Mouse (Mus musculus) midbrain, postnatal 0 days (tissue): ENCODE results near the gene Slc25a42. TPM values are rescaled to one million over a fixed set of nuclear protein-coding genes. Genes with fewer than 3 reads are reported as not detected.

Source experiments
- ATAC-seq: fragments of 200-750 bp; cut with Nextera tagmentation; 2 replicates; pipeline ENCODE4 v1.8.0; 2017; ENCODE audit warnings: moderate number of reproducible peaks, mild to moderate bottlenecking, moderate TSS enrichment, moderate library complexity; ENCODE audit not compliant: low FRiP score
- DNase-seq: peaks from one replicate; pipeline ENCODE4 v3.0.0-alpha.2; 2015; ENCODE audit warnings: low spot score
- H3K27ac ChIP-seq: fragments of 300-500 bp; sonication (generic); 2 replicates; pipeline ENCODE4 v1.5.1; 2014; ENCODE audit warnings: low read depth, mild to moderate bottlenecking, low read length, mixed read lengths
- H3K27me3 ChIP-seq: fragments of 300-500 bp; sonication (generic); 2 replicates; pipeline ENCODE4 v1.6.1; 2014; ENCODE audit warnings: low read length, control low read depth, mixed read lengths; ENCODE audit not compliant: insufficient read depth
- H3K36me3 ChIP-seq: fragments of 300-500 bp; sonication (generic); 2 replicates; pipeline ENCODE4 v1.6.1; 2014; ENCODE audit warnings: low read length, control low read depth, mixed read lengths; ENCODE audit not compliant: insufficient read depth
- H3K4me1 ChIP-seq: fragments of 300-500 bp; sonication (generic); 2 replicates; pipeline ENCODE4 v1.6.1; 2014; ENCODE audit warnings: mild to moderate bottlenecking, control low read depth, antibody characterized with exemption, low read length, mixed read lengths; ENCODE audit not compliant: insufficient read depth
- H3K4me2 ChIP-seq: fragments of 300-500 bp; sonication (generic); 2 replicates; pipeline ENCODE4 v1.6.1; 2014; ENCODE audit warnings: low read depth, mild to moderate bottlenecking, low read length, mixed read lengths; ENCODE audit not compliant: poor library complexity, severe bottlenecking
- H3K4me3 ChIP-seq: fragments of 300-500 bp; sonication (generic); 2 replicates; pipeline ENCODE4 v1.5.1; 2014; ENCODE audit warnings: low read depth, mild to moderate bottlenecking, low read length, moderate library complexity
- H3K9ac ChIP-seq: fragments of 300-500 bp; sonication (generic); replicated peaks from 2 replicates; pipeline ENCODE4 v1.6.1; 2014; ENCODE audit warnings: mild to moderate bottlenecking, low read length, moderate library complexity, mixed read lengths; ENCODE audit not compliant: poor library complexity, severe bottlenecking
- H3K9me3 ChIP-seq: fragments of 300-500 bp; sonication (generic); 2 replicates; pipeline ENCODE4 v1.6.1; 2016; ENCODE audit warnings: low read length, control low read depth
- CTCF ChIP-seq: IDR thresholded peaks from 2 replicates; pipeline ENCODE4 v1.5.1; 2016; ENCODE audit warnings: antibody characterized with exemption, mild to moderate bottlenecking
- WGBS: fragments of 180-500 bp; shearing (Covaris S2); extraction: QIAGEN DNeasy Blood & Tissue Kit; methylation state at CpG from one replicate; pipeline ENCODE4 v1.1.7; 2014; 5-methylcytosine and 5-hydroxymethylcytosine counted together
- polyA plus RNA-seq: library from polyadenylated mRNA; unstranded; fragments of >200 nt; fragmentation: Nextera tagmentation; extraction: Ambion mirVana; gene quantifications from 2 replicates; pipeline ENCODE4 v1.2.1, GENCODE M21; 2015
- total RNA-seq: library from RNA; depleted of rRNA; stranded (reverse); fragments of >200 nt; gene quantifications from 2 replicates; pipeline ENCODE4 v1.2.3, GENCODE M21; 2014

Slc25a42 gene
- total and polyA plus RNA-seq, 2 experiments from 2014 or later: 9.3 to 15.1 TPM

DNA sequence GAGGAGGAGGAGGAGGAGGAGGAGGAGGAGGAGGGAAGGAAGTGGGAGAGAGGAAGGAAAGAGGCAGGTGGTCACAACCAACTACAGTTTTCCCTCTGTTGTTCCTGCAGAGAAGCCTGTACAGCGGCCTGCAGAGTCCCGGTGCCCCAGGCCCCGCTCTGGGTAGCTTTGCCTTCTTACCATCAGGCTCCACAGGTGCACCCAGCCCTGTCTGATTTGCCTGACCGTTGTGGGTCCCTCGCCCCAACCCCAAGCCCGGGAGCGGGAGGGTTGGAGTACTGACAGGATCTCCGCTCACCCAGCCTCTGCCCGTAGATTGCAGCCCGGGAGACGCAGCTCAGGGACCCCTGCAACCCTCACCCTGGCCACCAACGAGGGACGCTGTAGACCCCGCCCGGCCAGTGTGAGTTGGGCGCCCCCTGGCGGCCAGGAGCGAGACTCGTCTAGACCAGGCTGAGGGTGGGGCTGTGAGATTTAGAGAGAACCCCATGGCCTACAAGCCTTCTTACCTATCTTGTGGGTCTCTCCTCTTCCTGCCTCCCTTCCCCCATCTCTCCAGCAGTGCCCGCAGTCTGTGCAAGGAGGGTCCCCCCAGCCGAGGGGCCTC, 45.5 kb downstream of the Slc25a42 start:
- Histone ChIP-seq H3K36me3 (no peaks in the 10 kb centered on the region), H3K4me1 (peaks cover 4% of the 10 kb centered on the region; the same call in 1 of the 2 replicates), H3K9ac (peak overlapping the region; percentile 33; the same call in 1 of the 2 replicates), H3K27ac (no peak overlapping the region), H3K4me2 (peak overlapping the region; percentile 50), H3K27me3 (peaks cover 9% of the 10 kb centered on the region; the same call in 1 of the 2 replicates), H3K4me3 (peak overlapping the region; percentile 23), H3K9me3 (no peaks in the 10 kb centered on the region)
- peak; percentile 86 for ATAC-seq
- TF ChIP-seq CTCF: peak; percentile 94
- peak; percentile 73 for DNase-seq
- 4% methylated on average over 21 of the region's 21 CpGs for WGBS

DNA sequence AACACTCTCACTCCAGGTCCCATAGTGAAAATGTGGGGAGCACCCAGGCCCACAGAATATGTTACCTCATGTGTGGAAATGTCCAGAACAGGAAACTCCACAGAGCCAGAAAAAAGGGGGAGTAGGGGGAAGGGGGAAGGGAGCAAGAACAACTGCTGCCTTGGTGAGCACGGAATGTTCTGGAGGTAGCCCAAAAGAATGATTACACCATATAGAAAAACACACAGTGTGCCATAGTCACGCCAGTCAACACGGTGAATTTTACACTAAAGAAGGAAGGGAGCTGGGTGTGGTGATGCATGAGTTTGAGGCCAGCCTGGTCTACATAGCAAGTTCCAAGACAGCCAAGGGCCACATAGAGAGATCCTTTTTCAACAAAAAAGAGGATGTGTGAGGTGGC, 48.8 kb downstream of the Slc25a42 start:
- H3K4me1 ChIP-seq: peaks cover 4% of the 10 kb centered on the region; the same call in 1 of the 2 replicates
- no peak for TF ChIP-seq CTCF
- no peak overlapping the region for H3K4me2 ChIP-seq
- no peaks in the 10 kb centered on the region for H3K36me3 ChIP-seq
- H3K9me3 ChIP-seq: no peaks in the 10 kb centered on the region
- H3K27me3 ChIP-seq: peaks cover 9% of the 10 kb centered on the region; the same call in 1 of the 2 replicates
- 89% methylated on average over 3 of the region's 3 CpGs for WGBS
- H3K4me3 ChIP-seq: no peak overlapping the region
- no peak for ATAC-seq
- H3K9ac ChIP-seq: no peak overlapping the region
- no peak for DNase-seq
- H3K27ac ChIP-seq: no peak overlapping the region

DNA sequence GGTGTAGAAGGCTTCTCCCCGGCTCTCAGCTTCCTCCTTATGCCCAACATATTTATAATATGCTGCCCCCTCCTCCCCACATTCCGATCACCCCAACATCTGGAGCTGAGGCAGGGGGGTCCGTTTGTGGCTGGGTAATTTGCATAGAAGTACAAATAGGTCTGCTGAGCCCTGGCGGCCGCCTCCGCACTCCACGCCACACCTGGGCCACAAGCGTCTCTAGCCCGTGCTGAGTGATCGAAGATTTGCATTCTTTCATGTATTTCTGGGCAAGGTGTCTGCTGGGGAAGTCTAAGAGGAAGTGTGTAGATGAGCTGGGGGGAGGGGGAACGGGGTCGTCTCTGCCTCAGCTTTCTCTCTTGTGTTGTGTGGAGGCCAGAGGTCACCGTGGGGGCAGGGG, 52.1 kb downstream of the Slc25a42 start:
- Histone ChIP-seq H3K4me3 (no peak overlapping the region), H3K27me3 (peaks cover 3% of the 10 kb centered on the region; the same call in 1 of the 2 replicates), H3K36me3 (no peaks in the 10 kb centered on the region), H3K9ac (no peak overlapping the region), H3K27ac (no peak overlapping the region), H3K4me1 (no peaks in the 10 kb centered on the region), H3K9me3 (no peaks in the 10 kb centered on the region), H3K4me2 (no peak overlapping the region)
- WGBS: 69% methylated on average over 13 of the region's 13 CpGs
- DNase-seq (no peak), ATAC-seq (no peak)
- TF ChIP-seq CTCF: no peak

GRCm38 (mm10) chr8:70159211-70159610, 52.9 kb downstream of the Slc25a42 start:
- H3K9me3 ChIP-seq: no peaks in the 10 kb centered on the region
- 92% methylated on average over 4 of the region's 4 CpGs for WGBS
- peaks cover 3% of the 10 kb centered on the region; the same call in 1 of the 2 replicates for H3K27me3 ChIP-seq
- 0 out of 2 replicates have a peak overlapping the region, but pooled peaks have one; percentile 57 for H3K9ac ChIP-seq
- H3K4me2 ChIP-seq: peak overlapping the region; percentile 83; the same call in 1 of the 2 replicates
- no peak overlapping the region for H3K27ac ChIP-seq
- no peaks in the 10 kb centered on the region for H3K4me1 ChIP-seq
- DNase-seq: no peak
- no peak for ATAC-seq
- no peaks in the 10 kb centered on the region for H3K36me3 ChIP-seq
- H3K4me3 ChIP-seq: no peak overlapping the region; the same call in 1 of the 2 replicates
- TF ChIP-seq CTCF: no peak

- WGBS: 12% methylated on average over 40 of the region's 40 CpGs
- Histone ChIP-seq H3K9me3 (no peaks in the 10 kb centered on the region), H3K4me3 (peak overlapping the region; percentile 53), H3K27me3 (no peaks in the 10 kb centered on the region), H3K4me2 (peak overlapping the region; percentile 83), H3K36me3 (no peaks in the 10 kb centered on the region), H3K27ac (no peak overlapping the region; the same call in 1 of the 2 replicates), H3K4me1 (no peaks in the 10 kb centered on the region), H3K9ac (peak overlapping the region; percentile 57)
- peak; percentile 91 for ATAC-seq
- no peak; the same call in 1 of the 2 replicates for TF ChIP-seq CTCF
- peak; percentile 78 for DNase-seq
Observed at GRCm38 (mm10) chr8:70158069-70158853, 53.8 kb downstream of the Slc25a42 start.
